Mouse (Mus musculus) spleen, embryonic (tissue): Measurements from ENCODE around the gene Orai2.
"Not testable (repeated sequence)": the region's sequence is repeated elsewhere in the genome, so short reads cannot be mapped to it uniquely, and the experiment has no call there.

ENCODE experiments used
- CTCF ChIA-PET: fragments of 350-600 bp; sonication (Branson Sonifier 250); formaldehyde crosslinking; loops from one replicate; lab custom pipeline; 2022; lab: Charles Lee

Gene Orai2

GRCm38 (mm10) chr5:136170512-136171362 lies at the start of gene Orai2:
Gene Orai2 (minus strand): TSS chr5:136170713.
- CTCF ChIA-PET, result interaction anchor here (0.7 kb wide), 1 partner anchor 11 kb away, joined by 3 read pairs; no protein-coding TSS in a partner anchor

GRCm38 (mm10) chr5:136218585-136218984 lies 48.1 kb upstream of the Orai2 start:
- CTCF ChIA-PET, result no interaction called here

DNA sequence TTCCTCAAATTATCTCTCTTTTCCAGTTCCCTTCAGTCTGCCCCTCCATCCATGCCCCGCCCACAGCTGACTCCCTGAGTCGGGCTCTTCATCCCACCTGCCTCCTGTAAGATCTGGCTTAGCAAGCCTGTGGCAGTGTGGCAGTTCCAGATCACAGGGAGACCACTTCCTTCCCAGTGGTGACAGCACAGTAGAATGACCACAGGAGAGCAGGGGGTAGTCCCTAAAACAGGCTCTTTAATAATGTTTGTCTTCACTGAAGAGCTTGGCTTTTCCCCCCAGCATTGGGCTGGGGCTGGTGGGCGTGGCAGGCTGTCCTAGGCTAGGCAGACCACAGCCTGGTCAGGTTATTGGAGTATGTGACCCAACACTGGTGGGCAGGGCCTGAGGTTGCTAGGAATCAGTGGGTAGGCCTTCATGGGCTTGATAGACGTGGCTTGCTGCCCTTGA lies 47.4 kb upstream of the Orai2 start:
- CTCF ChIA-PET, result no interaction called here

DNA sequence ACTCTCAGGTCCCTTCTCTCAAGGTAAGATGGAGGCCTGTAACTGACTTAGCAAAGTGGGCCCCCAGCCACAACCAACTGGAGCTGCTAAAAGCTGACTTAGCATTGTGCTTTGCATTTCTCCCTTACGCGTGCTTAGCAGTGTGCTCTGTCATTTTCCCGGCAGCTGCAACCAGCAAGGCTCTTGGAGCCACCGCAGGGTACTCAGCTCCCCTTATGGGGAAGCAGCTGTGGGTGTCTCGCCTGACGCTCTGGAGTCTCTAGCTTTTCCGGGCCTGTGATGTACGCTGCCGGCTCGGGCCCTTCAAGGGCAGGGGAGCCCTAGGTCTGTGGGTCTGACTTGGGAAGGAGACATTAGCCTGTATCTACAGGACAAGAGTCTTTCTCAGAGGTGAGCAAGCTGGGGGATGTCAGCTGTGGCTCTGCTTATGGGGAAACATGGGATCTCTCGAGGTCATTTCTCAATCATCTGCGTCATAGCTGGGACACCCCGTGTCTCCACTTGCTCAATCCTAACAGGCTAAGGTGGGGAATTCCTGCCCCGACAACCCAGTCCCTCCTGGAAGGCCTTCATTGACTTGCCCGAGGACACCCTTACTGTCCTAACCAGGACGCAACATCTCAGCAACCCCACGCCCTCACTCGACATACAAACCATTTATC lies 46.6 kb upstream of the Orai2 start:
- CTCF ChIA-PET, result no interaction called here

GRCm38 (mm10) chr5:136215958-136216357 lies 45.4 kb upstream of the Orai2 start:
- CTCF ChIA-PET, result no interaction called here

DNA sequence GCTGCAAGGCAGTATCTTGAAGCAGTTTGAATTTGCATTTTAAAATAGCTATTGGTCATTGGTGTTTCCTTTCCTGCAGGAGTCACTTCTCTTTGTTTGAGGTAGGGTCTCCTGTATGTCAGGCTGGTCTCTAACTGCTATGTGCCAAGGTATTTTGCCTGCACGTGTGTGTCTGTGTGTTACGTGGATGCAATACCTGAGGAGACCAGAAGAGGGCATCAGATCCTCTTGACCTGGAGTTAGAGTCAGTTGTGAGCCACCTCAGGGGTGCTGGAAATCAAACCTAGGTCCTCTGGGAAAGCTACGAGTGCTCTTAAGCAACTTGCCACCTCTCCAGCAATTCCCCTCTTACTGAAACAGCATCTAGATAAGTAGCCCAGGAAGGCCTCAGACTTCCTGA lies 44.7 kb upstream of the Orai2 start:
- CTCF ChIA-PET, result no interaction called here

DNA sequence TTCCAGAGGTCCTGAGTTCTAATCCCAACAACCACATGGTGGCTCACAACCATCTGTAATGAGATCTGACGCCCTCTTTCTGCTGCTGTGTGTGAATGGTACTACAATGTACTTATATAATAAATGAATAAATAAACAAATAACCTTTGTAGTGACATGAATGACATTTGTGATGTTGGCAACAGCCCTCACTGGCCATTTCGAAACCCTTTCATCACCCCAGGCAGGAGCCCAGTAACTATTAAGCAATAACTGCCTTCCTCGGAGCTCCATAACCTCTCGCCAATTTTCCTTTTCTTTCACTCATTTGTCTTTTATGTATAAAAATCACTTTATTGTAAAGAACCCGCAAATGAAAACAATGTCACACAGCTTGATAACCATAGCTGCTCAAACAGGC lies 43.2 kb upstream of the Orai2 start:
- CTCF ChIA-PET, result no interaction called here

DNA sequence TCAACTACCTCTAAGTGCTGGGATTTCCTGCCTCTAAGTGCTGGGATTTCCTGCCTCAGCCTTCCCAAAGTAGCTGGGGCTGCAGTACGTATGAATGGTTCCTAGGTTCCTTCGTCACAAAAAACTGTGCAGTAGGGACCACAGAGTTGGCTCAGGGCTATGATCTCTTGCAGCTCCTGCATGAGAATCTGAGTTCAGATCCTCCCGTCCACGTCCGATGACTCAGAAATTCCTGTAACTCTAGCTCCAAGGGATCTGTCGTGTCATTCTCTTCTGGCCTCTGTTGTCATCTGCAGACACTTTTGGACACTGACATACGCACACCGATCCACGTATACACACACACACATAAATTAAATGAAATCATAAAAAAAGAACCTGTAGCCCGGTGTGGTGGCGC lies 42.2 kb upstream of the Orai2 start:
- CTCF ChIA-PET, result no interaction called here

DNA sequence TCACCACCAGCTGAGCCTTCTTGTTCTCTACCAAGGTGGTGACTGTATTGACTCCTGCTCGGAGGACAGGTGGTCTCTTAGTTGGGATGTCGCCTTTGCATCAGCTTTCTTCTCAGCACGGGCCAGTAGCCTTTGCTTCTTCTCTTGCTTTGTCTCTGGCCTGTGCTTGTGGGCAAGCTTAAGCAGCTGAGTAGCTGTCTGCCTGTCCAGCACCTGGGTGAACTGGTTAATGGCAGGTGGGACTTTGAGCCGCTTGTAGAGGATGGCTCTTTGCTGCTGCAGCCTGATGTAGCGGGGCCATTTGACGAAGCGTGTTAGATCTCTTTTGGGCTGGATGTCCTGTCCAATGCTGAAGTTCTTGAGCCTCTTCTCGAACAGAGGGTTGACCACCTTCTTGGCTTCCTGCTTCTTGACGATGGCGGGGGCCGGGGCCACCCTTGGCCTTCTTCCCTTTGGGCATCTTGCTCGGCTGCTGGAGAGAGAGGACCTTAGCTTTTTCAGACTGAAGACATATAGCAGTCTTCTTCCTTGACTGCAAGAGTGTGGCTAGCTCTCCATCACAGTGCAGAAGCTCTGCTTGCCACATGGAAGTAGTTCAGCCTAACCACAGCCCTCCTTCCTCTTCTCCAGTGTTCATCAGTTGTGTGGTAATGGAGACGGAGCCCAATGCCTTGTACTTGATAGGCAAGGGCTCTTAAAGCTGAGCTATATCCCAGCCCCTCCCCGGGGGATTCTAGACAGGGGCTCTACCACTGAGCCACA lies 41.0 kb upstream of the Orai2 start:
- CTCF ChIA-PET, result not testable (repeated sequence)

DNA sequence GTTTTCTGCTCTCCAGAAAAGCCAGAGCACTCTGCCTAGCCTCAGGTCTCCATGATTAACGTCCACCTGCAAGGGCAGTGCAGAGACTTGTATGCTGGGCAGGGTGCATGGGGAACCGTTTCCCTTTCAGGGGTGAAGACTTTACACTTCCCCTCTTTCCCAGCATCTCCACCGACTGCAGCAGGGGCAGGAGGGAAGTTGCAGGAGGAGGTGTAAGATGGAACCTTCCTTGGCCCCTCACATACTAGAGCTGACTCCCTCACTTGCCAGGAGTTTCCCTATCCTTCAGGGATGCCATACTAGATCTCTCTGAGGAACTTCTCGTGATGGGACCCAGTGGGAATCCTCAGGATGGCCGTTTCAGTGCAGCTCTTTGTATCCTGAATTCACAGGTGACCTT lies 40.0 kb upstream of the Orai2 start:
- CTCF ChIA-PET, result interaction anchor here (0.6 kb wide), 2 partner anchors 10 to 95 kb away, joined by 3 read pairs; no protein-coding TSS in a partner anchor

DNA sequence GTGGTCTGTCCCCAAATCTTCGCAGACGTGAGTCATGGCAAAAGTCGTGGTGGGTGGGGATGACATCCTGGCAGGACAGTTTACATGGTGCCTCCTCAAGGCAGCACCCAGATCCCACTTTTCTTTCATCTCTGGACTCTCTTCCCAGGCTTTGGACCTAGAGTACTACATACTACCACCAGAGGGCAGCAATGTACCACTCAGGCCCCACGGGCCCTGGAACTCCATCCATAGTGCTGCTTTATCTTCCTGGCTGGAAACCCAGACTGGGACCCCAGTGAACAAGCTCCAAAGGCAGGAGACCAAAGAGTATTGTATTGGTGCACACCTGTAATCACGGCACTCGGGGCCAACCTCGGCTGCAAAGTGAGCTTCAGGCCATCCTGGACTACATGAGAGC lies 31.3 kb upstream of the Orai2 start:
- CTCF ChIA-PET, result interaction anchor here (0.7 to 1.1 kb wide), 3 partner anchors 26 to 51 kb away, joined by 3 to 6 read pairs (median 6); no protein-coding TSS in a partner anchor

- CTCF ChIA-PET, result interaction anchor here (0.6 to 1.5 kb wide), 2 partner anchors 33 to 53 kb away, joined by 8 to 10 read pairs; no protein-coding TSS in a partner anchor
Observed at GRCm38 (mm10) chr5:136199526-136199925, 29.0 kb upstream of the Orai2 start.

- CTCF ChIA-PET, result interaction anchor here (0.6 to 0.9 kb wide), 3 partner anchors 33 to 113 kb away, joined by 3 to 8 read pairs (median 3); no protein-coding TSS in a partner anchor
Observed at GRCm38 (mm10) chr5:136198474-136199391, 28.2 kb upstream of the Orai2 start, which contains the start of gene Prkrip1. Gene Prkrip1 (minus strand): TSS chr5:136198963.

GRCm38 (mm10) chr5:136191870-136192269 lies 21.4 kb upstream of the Orai2 start:
- CTCF ChIA-PET, result interaction anchor here (0.5 to 0.6 kb wide), 3 partner anchors 53 to 1644 kb away, joined by 3 to 7 read pairs (median 4); no protein-coding TSS in a partner anchor

DNA sequence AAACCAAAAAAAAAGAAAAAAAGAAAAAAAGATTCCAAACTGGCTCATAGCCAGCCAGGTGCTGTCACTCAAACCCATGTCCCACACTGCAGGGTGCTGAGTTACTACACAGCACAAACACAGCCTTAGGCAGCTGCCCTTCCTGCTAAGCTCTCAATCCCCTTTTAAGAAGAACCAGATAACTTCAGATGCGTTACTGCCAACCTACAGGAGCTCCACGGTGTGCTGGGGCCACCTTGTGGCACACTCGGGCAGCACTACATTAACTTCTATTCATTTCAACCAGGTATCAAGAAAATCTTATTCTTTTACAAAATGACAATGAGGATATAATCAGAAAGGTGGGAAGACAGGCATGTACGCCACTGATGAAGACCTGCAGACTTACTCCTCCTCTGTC lies 16.2 kb upstream of the Orai2 start:
- CTCF ChIA-PET, result interaction anchor here (0.5 to 1.6 kb wide), 3 partner anchors 47 to 98 kb away, joined by 4 read pairs; no protein-coding TSS in a partner anchor

- CTCF ChIA-PET, result interaction anchor here (0.6 to 1.4 kb wide), 2 partner anchors 9 to 10 kb away, joined by 3 to 4 read pairs; no protein-coding TSS in a partner anchor
Observed at GRCm38 (mm10) chr5:136183766-136184165, 13.3 kb upstream of the Orai2 start.

GRCm38 (mm10) chr5:136182830-136183229 lies 12.3 kb upstream of the Orai2 start:
- CTCF ChIA-PET, result no interaction called here

GRCm38 (mm10) chr5:136182049-136182448 lies 11.5 kb upstream of the Orai2 start:
- CTCF ChIA-PET, result interaction anchor here (0.5 kb wide), 1 partner anchor 12 kb away, joined by 3 read pairs; no protein-coding TSS in a partner anchor

GRCm38 (mm10) chr5:136181197-136181596 lies 10.7 kb upstream of the Orai2 start:
- CTCF ChIA-PET, result interaction anchor here (0.5 kb wide), 1 partner anchor 30 kb away, joined by 7 read pairs; no protein-coding TSS in a partner anchor

DNA sequence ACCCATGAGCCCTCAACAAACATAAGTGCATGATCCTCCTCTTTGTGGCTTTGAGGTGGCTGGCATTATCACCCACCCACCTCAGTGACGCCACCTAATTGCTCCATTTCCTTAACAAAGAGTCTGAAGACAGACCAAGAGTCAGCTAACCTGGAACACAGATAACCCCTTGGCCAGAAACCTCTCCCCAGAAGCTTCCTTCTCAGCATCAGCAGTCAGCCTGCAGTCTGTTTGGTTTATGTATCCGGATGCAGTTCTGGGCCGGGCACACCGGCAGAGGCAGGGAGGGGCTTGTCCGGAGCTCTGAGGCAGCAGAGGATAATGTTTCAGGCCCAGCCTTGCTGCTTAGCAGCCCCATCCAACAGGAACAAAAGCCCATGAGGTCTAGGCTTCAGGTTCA lies 9.1 kb upstream of the Orai2 start:
- CTCF ChIA-PET, result no interaction called here
